Mouse (Mus musculus): ENCODE data around the gene Lancl2. TPM values are rescaled to one million over a fixed set of nuclear protein-coding genes. Genes with fewer than 3 reads are reported as not detected.

Lancl2 gene
- total RNA-seq, 2 experiments from 2014 or later, result 79.8 to 83.1 TPM

GRCm38 (mm10) chr6:57767112-57767868 lies 65.0 kb downstream of the Lancl2 start:
- DNase-seq (ENCODE audit: low spot score in 2 of 2), result no peak

GRCm38 (mm10) chr6:57768948-57769525 lies 66.7 kb downstream of the Lancl2 start:
- DNase-seq (ENCODE audit: low spot score in 2 of 2), result no peak

- no peak for DNase-seq (ENCODE audit: low spot score in 2 of 2)
These were observed 68.3 kb downstream of the Lancl2 start for GRCm38 (mm10) chr6:57770467-57771190.

- DNase-seq (ENCODE audit: low spot score in 2 of 2), result no peak
These were observed 71.5 kb downstream of the Lancl2 start for GRCm38 (mm10) chr6:57773792-57774191.

GRCm38 (mm10) chr6:57780359-57780758 lies 78.0 kb downstream of the Lancl2 start:
- DNase-seq (ENCODE audit: low spot score in 2 of 2), result no peak

- DNase-seq (ENCODE audit: low spot score in 2 of 2), result no peak
These were observed 80.3 kb downstream of the Lancl2 start for GRCm38 (mm10) chr6:57782658-57783057.

GRCm38 (mm10) chr6:57784251-57784650 lies 81.9 kb downstream of the Lancl2 start:
- no peak for DNase-seq (ENCODE audit: low spot score in 2 of 2)

GRCm38 (mm10) chr6:57787376-57787775 lies 85.0 kb downstream of the Lancl2 start:
- no peak for DNase-seq (ENCODE audit: low spot score in 2 of 2)

Other genes starting within 250 kb of the Lancl2 start
- 10 to 100 TPM; 73.7 to 85.4 TPM for gene Ppm1k, start 167.1 kb upstream of the Lancl2 start, total RNA-seq (2021)
- gene Herc6, start 121.5 kb upstream of the Lancl2 start, total RNA-seq (2021), result 1 to 10 TPM; 7.6 TPM
- gene Pyurf, start 10.5 kb upstream of the Lancl2 start, total RNA-seq (2021), result 1 to 10 TPM; 7.8 to 9.2 TPM
- 10 to 100 TPM; 67.7 to 68.9 TPM for gene Vopp1, start 122.6 kb downstream of the Lancl2 start, total RNA-seq (2021)
- not detected for gene Vmn1r21, start 147.8 kb downstream of the Lancl2 start, total RNA-seq (2021)
- gene Vmn1r22, start 205.5 kb downstream of the Lancl2 start, total RNA-seq (2021), result not detected
- not detected for gene Vmn1r23, start 224.3 kb downstream of the Lancl2 start, total RNA-seq (2021)